16 mouse cellular contexts compared by ENCODE assay signal in the genomic region with DNA sequence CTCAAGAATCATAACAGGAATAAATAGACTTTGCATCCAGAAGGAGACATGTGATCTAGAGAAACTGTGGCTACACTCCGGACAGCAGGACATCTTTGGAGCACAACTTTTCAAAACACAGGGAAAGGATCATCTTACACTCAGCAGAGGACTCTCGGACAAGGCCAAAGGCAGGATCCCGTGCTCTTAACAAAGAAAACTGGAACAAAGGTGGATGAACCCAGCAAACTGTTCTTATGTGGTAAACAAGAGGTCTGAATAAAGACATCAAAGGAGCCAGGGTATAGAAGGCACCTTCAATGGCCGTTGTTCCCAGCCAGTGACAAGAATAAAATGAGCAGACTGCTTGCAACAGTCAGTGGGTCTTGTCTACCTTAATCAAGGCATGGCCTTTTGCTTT.
DNase-seq lines count a peak whose midpoint lies in the region; ATAC-seq lines count a peak whose summit lies in the region.
"Had no signal": no experiment of that assay in that cellular context is flagged by ENCODE, and none has a peak within 500 bp of the region (broad histone marks: within the 10 kb centered on the region; RNA-seq: fewer than 3 reads in every experiment).

No protein-coding gene starts in this region.

- peak overlapping the region; percentile 39; the same call in 1 of the 2 replicates for H3K27ac ChIP-seq in forebrain, embryonic 11.5 days (ENCODE audit: low read depth, low read length)
- H3K27ac ChIP-seq in midbrain, embryonic 11.5 days (ENCODE audit: low read depth, low read length), result no peak overlapping the region
- H3K27ac ChIP-seq: liver, embryonic 15.5 days; macrophage; stomach, postnatal 0 days had no signal

- no peak overlapping the region for H3K4me3 ChIP-seq in forebrain, embryonic 11.5 days (ENCODE audit: low read depth, low read length)
- no peak overlapping the region for H3K4me3 ChIP-seq in midbrain, embryonic 11.5 days (ENCODE audit: low read depth, low read length)
- H3K4me3 ChIP-seq: liver, embryonic 15.5 days had no signal

- peak; percentile 33 for DNase-seq in heart, adult 11 months
- no peak for DNase-seq in heart, postnatal 14 days
- DNase-seq in Muller cell, postnatal 12 days (ENCODE audit: inconsistent ontology term), result peak; percentile 11
- no peak for DNase-seq in forebrain, embryonic 11.5 days (ENCODE audit: low spot score)
- peak; percentile 89 for DNase-seq in midbrain, embryonic 11.5 days (ENCODE audit: low spot score, missing footprints)
- no peak for DNase-seq in ovary, postnatal 10 days (ENCODE audit: low spot score)
- no peak for DNase-seq in urinary bladder, postnatal 25 days (ENCODE audit: low spot score)
- no peak for DNase-seq in gastrocnemius, postnatal 36 days
- DNase-seq: cerebellum, adult 18-20 months; heart, postnatal 10 days; thymus, postnatal 4 days had no signal

- intact Hi-C loops in heart, postnatal 14 days (cut with DNase I), result no loop called here
- intact Hi-C loops in gastrocnemius, postnatal 36 days (cut with DNase I), result no loop called here

- H3K27me3 ChIP-seq in forebrain, embryonic 11.5 days (ENCODE audit: control insufficient read depth, insufficient read depth, low read length), result no peaks in the 10 kb centered on the region
- H3K27me3 ChIP-seq in midbrain, embryonic 11.5 days (ENCODE audit: control insufficient read depth, insufficient read depth, low read length), result no peaks in the 10 kb centered on the region
- H3K27me3 ChIP-seq: liver, embryonic 15.5 days had no signal

- peaks cover 24% of the 10 kb centered on the region; the same call in 1 of the 2 replicates for H3K4me1 ChIP-seq in forebrain, embryonic 11.5 days (replicated peaks; ENCODE audit: control insufficient read depth, insufficient read depth, low read length)
- peaks cover 26% of the 10 kb centered on the region for H3K4me1 ChIP-seq in midbrain, embryonic 11.5 days (ENCODE audit: control insufficient read depth, insufficient read depth, low read length)
- H3K4me1 ChIP-seq: liver, embryonic 15.5 days had no signal

- H3K9me3 ChIP-seq in forebrain, embryonic 11.5 days (ENCODE audit: control insufficient read depth, low read length), result no peaks in the 10 kb centered on the region
- no peaks in the 10 kb centered on the region for H3K9me3 ChIP-seq in midbrain, embryonic 11.5 days (ENCODE audit: control insufficient read depth, low read length)
- H3K9me3 ChIP-seq: liver, embryonic 15.5 days had no signal

- H3K36me3 ChIP-seq in forebrain, embryonic 11.5 days (ENCODE audit: control insufficient read depth, insufficient read depth, low read length), result no peaks in the 10 kb centered on the region
- H3K36me3 ChIP-seq in midbrain, embryonic 11.5 days (ENCODE audit: control insufficient read depth, insufficient read depth, low read length), result no peaks in the 10 kb centered on the region
- H3K36me3 ChIP-seq: G1E; liver, embryonic 15.5 days had no signal

- ATAC-seq in forebrain, embryonic 11.5 days (replicated peaks; ENCODE audit: low FRiP score), result no peak
- no peak for ATAC-seq in midbrain, embryonic 11.5 days (ENCODE audit: low FRiP score)
- ATAC-seq: intestine, postnatal 0 days had no signal

- peak overlapping the region; percentile 37; the same call in 1 of the 2 replicates for H3K9ac ChIP-seq in forebrain, embryonic 11.5 days (ENCODE audit: low read length)
- H3K9ac ChIP-seq in midbrain, embryonic 11.5 days (ENCODE audit: low read length), result no peak overlapping the region
- H3K9ac ChIP-seq: liver, embryonic 15.5 days had no signal

- 2% methylated on average over 4 of the region's 4 CpGs for WGBS in forebrain, embryonic 11.5 days
- 4% methylated on average over 4 of the region's 4 CpGs for WGBS in midbrain, embryonic 11.5 days

- H3K4me2 ChIP-seq in forebrain, embryonic 11.5 days (ENCODE audit: low read depth, low read length, severe bottlenecking), result no peak overlapping the region
- no peak overlapping the region for H3K4me2 ChIP-seq in midbrain, embryonic 11.5 days
- H3K4me2 ChIP-seq: liver, embryonic 15.5 days had no signal

Comparison
In these comparisons a context has a peak if more than half of its experiments do, and no peak if none do; other contexts are left out.
1. DNase-seq: peak in heart, adult 11 months (single experiment), Muller cell, postnatal 12 days (single experiment) and midbrain, embryonic 11.5 days (single experiment); none in heart, postnatal 14 days (0 of 2), forebrain, embryonic 11.5 days (single experiment), ovary, postnatal 10 days (single experiment), urinary bladder, postnatal 25 days (single experiment) and gastrocnemius, postnatal 36 days (0 of 2).